Mouse (Mus musculus) MEL (cell line): ENCODE measurements around the gene Mapk7. TPM values are rescaled to one million over a fixed set of nuclear protein-coding genes. Genes with fewer than 3 reads are reported as not detected.

ENCODE experiments used
- DNase-seq: peaks from one replicate; pipeline ENCODE4 v3.0.0; 2011; ENCODE audit warnings: low read depth, low spot score
- H3K27ac ChIP-seq: 2 replicates; pipeline ENCODE4 v1.5.1; 2012; ENCODE audit warnings: low read depth, mild to moderate bottlenecking, control low read depth, low read length, moderate library complexity; ENCODE audit not compliant: control insufficient read depth
- H3K27me3 ChIP-seq, 2 experiments: fragments of 150-350 bp in 1 of 2; sonication (generic) in 1 of 2; 2 replicates each; pipeline ENCODE4 v1.6.1; 2012; ENCODE audit warnings: low read length in 2 of 2, mild to moderate bottlenecking in 2 of 2, improper control_type of control experiment in 1 of 2, moderate library complexity in 1 of 2; ENCODE audit not compliant: insufficient read depth in 2 of 2, control insufficient read depth in 1 of 2
- H3K36me3 ChIP-seq, 2 experiments: 2 replicates each; pipeline ENCODE4 v1.6.1; 2012 to 2014; ENCODE audit warnings: low read length in 2 of 2, improper control_type of control experiment in 1 of 2, inconsistent platforms in 1 of 2, mild to moderate bottlenecking in 1 of 2; ENCODE audit not compliant: insufficient read depth in 2 of 2, control insufficient read depth in 1 of 2
- H3K4me1 ChIP-seq, 2 experiments: fragments of 150-350 bp in 1 of 2; sonication (generic) in 1 of 2; 2 replicates each; pipeline ENCODE4 v1.6.1; 2012; ENCODE audit warnings: low read length in 2 of 2, improper control_type of control experiment in 1 of 2, mild to moderate bottlenecking in 1 of 2; ENCODE audit not compliant: insufficient read depth in 2 of 2, control insufficient read depth in 1 of 2
- H3K4me3 ChIP-seq, 2 experiments: fragments of 150-350 bp in 1 of 2; sonication (generic) in 1 of 2; 2 replicates each; pipeline ENCODE4 v1.5.1; 2012; ENCODE audit warnings: low read depth in 2 of 2, low read length in 2 of 2, mild to moderate bottlenecking in 2 of 2, moderate library complexity in 2 of 2, control low read depth in 1 of 2, improper control_type of control experiment in 1 of 2; ENCODE audit not compliant: control insufficient read depth in 1 of 2, insufficient read depth in 1 of 2
- H3K79me2 ChIP-seq: 2 replicates; pipeline ENCODE4 v1.6.1; 2012; ENCODE audit warnings: mild to moderate bottlenecking, low read length, moderate library complexity; ENCODE audit not compliant: control insufficient read depth, poor library complexity, insufficient read depth
- H3K9ac ChIP-seq: 2 replicates; pipeline ENCODE4 v1.6.1; 2012; ENCODE audit warnings: low read depth, mild to moderate bottlenecking, control low read depth, low read length, moderate library complexity; ENCODE audit not compliant: control insufficient read depth, poor library complexity, severe bottlenecking
- H3K9me3 ChIP-seq: fragments of 150-350 bp; sonication (generic); replicated peaks from 2 replicates; pipeline ENCODE4 v1.6.1; 2012; ENCODE audit warnings: mild to moderate bottlenecking, low read length, improper control_type of control experiment, moderate library complexity; ENCODE audit not compliant: insufficient read depth
- BHLHE40 ChIP-seq: IDR thresholded peaks from 2 replicates; pipeline ENCODE4 v1.6.1; 2012; ENCODE audit warnings: low read depth, mild to moderate bottlenecking, inconsistent platforms, low read length, improper control_type of control experiment, borderline replicate concordance
- CHD2 ChIP-seq: IDR thresholded peaks from 2 replicates; pipeline ENCODE4 v1.6.1; 2011; ENCODE audit warnings: low read length, improper control_type of control experiment
- ELF1 ChIP-seq: IDR thresholded peaks from 2 replicates; pipeline ENCODE4 v1.6.1; 2014; ENCODE audit warnings: low read depth, mild to moderate bottlenecking, inconsistent platforms, low read length, improper control_type of control experiment, moderate library complexity
- GATA1 ChIP-seq: IDR thresholded peaks from 2 replicates; pipeline ENCODE4 v1.6.1; 2011; ENCODE audit warnings: low read depth, low read length, improper control_type of control experiment
- JUND ChIP-seq: IDR thresholded peaks from 2 replicates; pipeline ENCODE4 v1.6.1; 2011; ENCODE audit warnings: low read depth, mild to moderate bottlenecking, improper control_type of control experiment, low read length
- MAFK ChIP-seq: IDR thresholded peaks from 2 replicates; pipeline ENCODE4 v1.6.1; 2011; ENCODE audit warnings: low read depth, mild to moderate bottlenecking, low read length, improper control_type of control experiment, borderline replicate concordance
- MAZ ChIP-seq: IDR thresholded peaks from 2 replicates; pipeline ENCODE4 v1.6.1; 2012; ENCODE audit warnings: low read depth, mild to moderate bottlenecking, inconsistent platforms, low read length, improper control_type of control experiment
- MXI1 ChIP-seq: IDR thresholded peaks from 2 replicates; pipeline ENCODE4 v1.6.1; 2011; ENCODE audit warnings: mild to moderate bottlenecking, low read depth, low read length, improper control_type of control experiment
- MYB ChIP-seq: IDR thresholded peaks from 2 replicates; pipeline ENCODE4 v1.6.1; 2011; ENCODE audit warnings: mild to moderate bottlenecking, low read depth, low read length, improper control_type of control experiment
- MYC ChIP-seq: IDR thresholded peaks from 2 replicates; pipeline ENCODE4 v1.6.1; 2011; ENCODE audit warnings: low read depth, mild to moderate bottlenecking, low read length, improper control_type of control experiment, moderate library complexity
- NELFE ChIP-seq: IDR thresholded peaks from 2 replicates; pipeline ENCODE4 v1.6.1; 2011; ENCODE audit warnings: low read depth, low read length, improper control_type of control experiment
- POLR2A ChIP-seq, 2 experiments: IDR thresholded peaks; 2 replicates each; pipeline ENCODE4 v1.6.1; 2011 to 2012; ENCODE audit warnings: low read length in 2 of 2, mild to moderate bottlenecking in 2 of 2, control low read depth in 1 of 2, improper control_type of control experiment in 1 of 2, low read depth in 1 of 2, moderate library complexity in 1 of 2; ENCODE audit not compliant: control insufficient read depth in 1 of 2, insufficient read depth in 1 of 2, poor library complexity in 1 of 2
- POLR2AphosphoS2 ChIP-seq: IDR thresholded peaks from 2 replicates; pipeline ENCODE4 v1.6.1; 2011; ENCODE audit warnings: low read length, improper control_type of control experiment
- SMC3 ChIP-seq: IDR thresholded peaks from 2 replicates; pipeline ENCODE4 v1.6.1; 2011; ENCODE audit warnings: low read depth, low read length, improper control_type of control experiment
- TBP ChIP-seq: IDR thresholded peaks from 2 replicates; pipeline ENCODE4 v1.8.0; 2011; ENCODE audit warnings: low read depth, low read length, improper control_type of control experiment
- USF1 ChIP-seq: IDR thresholded peaks from 2 replicates; pipeline ENCODE4 v1.6.1; 2014; ENCODE audit warnings: low read depth, mild to moderate bottlenecking, inconsistent platforms, low read length, improper control_type of control experiment, moderate library complexity
- USF2 ChIP-seq, 2 experiments: IDR thresholded peaks; 2 replicates each; pipeline ENCODE4 v1.6.1; 2011 to 2012; ENCODE audit warnings: improper control_type of control experiment in 2 of 2, low read length in 2 of 2, borderline replicate concordance in 1 of 2, inconsistent platforms in 1 of 2, low read depth in 1 of 2, mild to moderate bottlenecking in 1 of 2; ENCODE audit not compliant: insufficient read depth in 1 of 2
- ZC3H11A ChIP-seq: IDR thresholded peaks from 2 replicates; pipeline ENCODE4 v1.6.1; 2012; ENCODE audit warnings: low read depth, mild to moderate bottlenecking, inconsistent platforms, low read length, improper control_type of control experiment
- ZMIZ1 ChIP-seq: IDR thresholded peaks from 2 replicates; pipeline ENCODE4 v1.6.1; 2012; ENCODE audit warnings: low read depth, mild to moderate bottlenecking, inconsistent platforms, low read length, improper control_type of control experiment, moderate library complexity
- polyA plus RNA-seq, 2 experiments: library from polyadenylated mRNA; stranded (reverse) in 1 of 2; unstranded in 1 of 2; fragments of >175 nt in 1 of 2; fragments of >200 nt in 1 of 2; gene quantifications; 2 replicates each; pipeline versions ENCODE4 v1.2.1 to v1.2.4; 2012; ENCODE audit warnings: low replicate concordance in 2 of 2, low read depth in 1 of 2; ENCODE audit not compliant: insufficient read length in 2 of 2, insufficient read depth in 1 of 2, missing spikeins in 1 of 2
- total RNA-seq: library from RNA; depleted of rRNA; stranded (reverse); fragments of 300-350 nt; gene quantifications from 2 replicates; pipeline ENCODE4 v1.2.3, GENCODE M21; 2012

Mapk7 gene
- total and polyA plus RNA-seq, 3 experiments, result 12.6 to 25.3 TPM; not detected in 1

DNA sequence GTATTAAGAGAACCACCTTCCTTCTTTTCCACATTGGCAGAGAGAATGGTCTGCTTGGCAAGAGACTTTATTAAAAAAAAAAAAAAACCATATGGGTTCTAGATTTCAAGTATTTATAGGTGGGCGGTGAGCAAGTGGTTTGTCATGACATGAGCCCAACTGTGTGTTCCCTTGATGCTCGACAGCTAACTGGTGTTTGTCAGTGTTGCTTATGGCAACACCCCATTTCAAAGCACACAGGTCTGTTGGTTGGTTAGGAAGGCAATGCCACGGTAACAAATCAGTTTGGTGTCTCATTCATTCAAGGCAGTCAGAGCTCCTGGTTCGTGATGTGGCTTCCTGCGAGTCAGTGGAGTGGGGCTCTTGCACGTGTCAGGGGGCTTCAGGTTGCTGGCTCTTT, 50.4 kb downstream of the Mapk7 start:
- Histone ChIP-seq H3K79me2 (no peaks in the 10 kb centered on the region), H3K4me3 (no peak overlapping the region), H3K27me3 (peaks cover 8 to 11% of the 10 kb centered on the region in 2 experiments; a peak in 3 of 4 replicates)
- TF ChIP-seq ELF1 (no peak), MAFK (no peak), BHLHE40 (no peak), ZMIZ1 (no peak), MAZ (no peak), ZC3H11A (no peak), NELFE (no peak), POLR2A (IDR thresholded peaks at IDR 0.05; ENCODE audit: control insufficient read depth in 1 of 2, insufficient read depth in 1 of 2, low read depth in 1 of 2, low read length in 2 of 2, poor library complexity in 1 of 2) (no peak)
- TF ChIP-seq, all 39 proteins: peak for 0
- H3K4me1 ChIP-seq, result no peaks in the 10 kb centered on the region
- no peak overlapping the region for H3K9ac ChIP-seq
- H3K27ac ChIP-seq, result no peak overlapping the region
- H3K36me3 ChIP-seq, result no peaks in the 10 kb centered on the region
- H3K9me3 ChIP-seq, result no peaks in the 10 kb centered on the region
- DNase-seq, result no peak

DNA sequence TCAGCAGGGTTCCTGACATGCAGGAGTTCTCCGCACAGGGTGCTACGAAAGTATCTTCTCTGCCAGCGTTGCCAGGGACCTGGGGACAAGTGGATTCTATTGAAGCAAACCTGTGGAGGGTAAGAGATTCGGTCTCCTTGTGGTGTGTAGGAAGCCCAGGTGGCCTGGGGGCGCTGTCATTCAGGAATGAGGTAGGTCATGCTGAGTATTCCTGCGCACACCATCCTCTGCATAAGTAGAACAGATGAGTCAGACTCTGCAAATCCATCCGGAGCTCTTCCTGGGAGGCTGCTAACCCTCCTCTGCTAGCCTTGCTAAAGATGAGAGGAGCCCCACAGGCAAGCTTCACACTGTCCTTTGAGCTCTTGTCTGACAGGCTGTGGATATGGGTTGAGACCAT, 52.5 kb downstream of the Mapk7 start:
- H3K9me3 ChIP-seq, result no peaks in the 10 kb centered on the region
- H3K36me3 ChIP-seq, result no peaks in the 10 kb centered on the region
- no peak overlapping the region for H3K4me3 ChIP-seq
- no peak overlapping the region for H3K27ac ChIP-seq
- no peaks in the 10 kb centered on the region for H3K79me2 ChIP-seq
- peaks cover 14 to 16% of the 10 kb centered on the region in 2 experiments for H3K27me3 ChIP-seq
- no peak overlapping the region for H3K9ac ChIP-seq
- no peak for DNase-seq
- H3K4me1 ChIP-seq, result peaks cover 0 to 1% of the 10 kb centered on the region in 2 experiments; a peak in 1 of 4 replicates
- TF ChIP-seq ZMIZ1 (no peak), SMC3 (no peak), USF1 (no peak), GATA1 (no peak)

GRCm38 (mm10) chr11:61440416-61440815, 53.8 kb downstream of the Mapk7 start:
- Histone ChIP-seq H3K27me3 (peaks cover 16 to 18% of the 10 kb centered on the region in 2 experiments), H3K27ac (no peak overlapping the region), H3K79me2 (no peaks in the 10 kb centered on the region), H3K4me3 (no peak overlapping the region)
- DNase-seq, result no peak
- TF ChIP-seq MYB, result no peak
- TF ChIP-seq MYC, result no peak
- TF ChIP-seq MAFK, result no peak
- no peak for TF ChIP-seq MXI1
- no peak for TF ChIP-seq POLR2AphosphoS2
- no peak for TF ChIP-seq USF2 (IDR thresholded peaks at IDR 0.05; ENCODE audit: borderline replicate concordance in 1 of 2, insufficient read depth in 1 of 2, low read depth in 1 of 2, low read length in 2 of 2)
- TF ChIP-seq CHD2, result no peak
- TF ChIP-seq JUND, result no peak
- no peak for TF ChIP-seq TBP
- TF ChIP-seq, all 39 proteins: peak for 0
- Histone ChIP-seq H3K9me3 (no peaks in the 10 kb centered on the region), H3K9ac (no peak overlapping the region), H3K4me1 (peaks cover 0 to 3% of the 10 kb centered on the region in 2 experiments; a peak in 1 of 4 replicates), H3K36me3 (no peaks in the 10 kb centered on the region)
